Mouse (Mus musculus) intestine, embryonic 15.5 days (tissue): Measurements from ENCODE around the gene Clint1. TPM values are rescaled to one million over a fixed set of nuclear protein-coding genes. Genes with fewer than 3 reads are reported as not detected.

Experiments used
- ATAC-seq: fragments of 200-750 bp; cut with Nextera tagmentation; 2 replicates; pipeline ENCODE4 v1.8.0; 2017; ENCODE audit warnings: moderate TSS enrichment, moderate library complexity
- H3K27ac ChIP-seq: fragments of 300-500 bp; sonication (generic); 2 replicates; pipeline ENCODE4 v1.5.1; 2015; ENCODE audit warnings: mild to moderate bottlenecking, inconsistent platforms
- H3K27me3 ChIP-seq: fragments of 300-500 bp; sonication (generic); replicated peaks from 2 replicates; pipeline ENCODE4 v1.6.1; 2015; ENCODE audit warnings: inconsistent platforms
- H3K36me3 ChIP-seq: fragments of 300-500 bp; sonication (generic); 2 replicates; pipeline ENCODE4 v1.6.1; 2015; ENCODE audit warnings: inconsistent platforms
- H3K4me1 ChIP-seq: fragments of 300-500 bp; sonication (generic); replicated peaks from 2 replicates; pipeline ENCODE4 v1.6.1; 2015; ENCODE audit warnings: inconsistent platforms
- H3K4me2 ChIP-seq: fragments of 300-500 bp; sonication (generic); replicated peaks from 2 replicates; pipeline ENCODE4 v1.6.1; 2015; ENCODE audit warnings: mild to moderate bottlenecking, inconsistent platforms
- H3K4me3 ChIP-seq: fragments of 300-500 bp; sonication (generic); replicated peaks from 2 replicates; pipeline ENCODE4 v1.5.1; 2015; ENCODE audit warnings: inconsistent platforms
- H3K9ac ChIP-seq: fragments of 300-500 bp; sonication (generic); 2 replicates; pipeline ENCODE4 v1.6.1; 2015; ENCODE audit warnings: inconsistent platforms
- H3K9me3 ChIP-seq: fragments of 300-500 bp; sonication (generic); 2 replicates; pipeline ENCODE4 v1.6.1; 2016; ENCODE audit warnings: inconsistent platforms
- WGBS: fragments of 180-500 bp; shearing (Covaris S2); methylation state at CpG from one replicate; pipeline ENCODE4 v1.1.7; 2015; 5-methylcytosine and 5-hydroxymethylcytosine counted together
- polyA plus RNA-seq: library from polyadenylated mRNA; unstranded; fragments of >200 nt; fragmentation: Nextera tagmentation; extraction: Ambion mirVana; gene quantifications from 2 replicates; pipeline ENCODE4 v1.2.1, GENCODE M21; 2015

The Clint1 gene
- polyA plus RNA-seq, 1 experiment from 2014 or later, result 106 TPM

DNA sequence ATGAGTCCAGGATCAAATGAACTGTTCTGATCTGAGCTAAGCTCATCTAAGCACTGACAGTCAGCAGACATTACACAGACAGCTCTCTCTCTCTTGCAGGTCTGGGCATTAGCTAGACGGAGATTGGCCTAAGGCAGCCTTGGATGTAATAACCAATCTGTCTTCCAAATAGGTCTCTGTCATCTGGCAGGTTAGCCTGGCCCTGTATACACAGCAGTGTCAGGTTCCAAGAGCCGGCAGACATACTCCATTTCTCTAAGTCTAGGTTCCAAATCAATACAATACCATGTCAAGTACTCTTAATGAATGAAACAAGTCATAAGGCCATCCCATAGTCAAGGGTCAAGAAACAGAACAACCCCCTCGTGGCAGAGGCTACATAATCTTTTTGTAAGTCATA, 33.9 kb upstream of the Clint1 start:
- 23% methylated on average over 3 of the region's 3 CpGs for WGBS
- no peak for ATAC-seq
- H3K9ac ChIP-seq, result no peak overlapping the region

GRCm38 (mm10) chr11:45820930-45821329, 30.9 kb upstream of the Clint1 start:
- ATAC-seq, result no peak
- 0 out of 2 replicates have a peak, but pooled peaks cover 2% of the 10 kb centered on the region for H3K4me1 ChIP-seq
- no peaks in the 10 kb centered on the region for H3K27me3 ChIP-seq
- WGBS, result 89% methylated on average over 6 of the region's 6 CpGs
- H3K9ac ChIP-seq, result no peak overlapping the region
- H3K36me3 ChIP-seq, result no peaks in the 10 kb centered on the region
- no peak overlapping the region for H3K27ac ChIP-seq
- no peak overlapping the region for H3K4me2 ChIP-seq
- no peak overlapping the region for H3K4me3 ChIP-seq
- no peaks in the 10 kb centered on the region for H3K9me3 ChIP-seq

More for the DNA sequence above, 33.9 kb upstream of the Clint1 start:
- Histone ChIP-seq H3K4me3 (no peak overlapping the region), H3K9me3 (no peaks in the 10 kb centered on the region), H3K27me3 (no peaks in the 10 kb centered on the region), H3K4me2 (no peak overlapping the region), H3K4me1 (0 out of 2 replicates have a peak, but pooled peaks cover 2% of the 10 kb centered on the region), H3K36me3 (no peaks in the 10 kb centered on the region), H3K27ac (no peak overlapping the region)

GRCm38 (mm10) chr11:45830112-45830511, 21.7 kb upstream of the Clint1 start:
- ATAC-seq, result no peak
- Histone ChIP-seq H3K9ac (no peak overlapping the region), H3K36me3 (no peaks in the 10 kb centered on the region), H3K27ac (no peak overlapping the region), H3K4me1 (0 out of 2 replicates have a peak, but pooled peaks cover 3% of the 10 kb centered on the region), H3K9me3 (no peaks in the 10 kb centered on the region), H3K4me3 (no peak overlapping the region), H3K27me3 (no peaks in the 10 kb centered on the region), H3K4me2 (no peak overlapping the region)

GRCm38 (mm10) chr11:45830743-45831310, 21.0 kb upstream of the Clint1 start:
- 0 out of 2 replicates have a peak overlapping the region, but pooled peaks have one; percentile 19 for H3K27ac ChIP-seq

GRCm38 (mm10) chr11:45831476-45832143, 20.2 kb upstream of the Clint1 start:
- 85% methylated on average over 15 of the region's 15 CpGs for WGBS
- no peak overlapping the region for H3K4me2 ChIP-seq
- no peaks in the 10 kb centered on the region for H3K9me3 ChIP-seq
- H3K36me3 ChIP-seq, result no peaks in the 10 kb centered on the region
- no peaks in the 10 kb centered on the region for H3K27me3 ChIP-seq
- 0 out of 2 replicates have a peak, but pooled peaks cover 12% of the 10 kb centered on the region for H3K4me1 ChIP-seq
- no peak overlapping the region for H3K4me3 ChIP-seq
- no peak overlapping the region for H3K27ac ChIP-seq
- no peak overlapping the region for H3K9ac ChIP-seq
- no peak for ATAC-seq

More at GRCm38 (mm10) chr11:45830743-45831310, 21.0 kb upstream of the Clint1 start:
- H3K36me3 ChIP-seq, result no peaks in the 10 kb centered on the region
- H3K4me3 ChIP-seq, result no peak overlapping the region
- no peaks in the 10 kb centered on the region for H3K9me3 ChIP-seq
- ATAC-seq, result peak; percentile 63
- H3K27me3 ChIP-seq, result no peaks in the 10 kb centered on the region
- 0 out of 2 replicates have a peak, but pooled peaks cover 7% of the 10 kb centered on the region for H3K4me1 ChIP-seq
- WGBS, result 43% methylated on average over 9 of the region's 9 CpGs
- H3K4me2 ChIP-seq, result no peak overlapping the region
- H3K9ac ChIP-seq, result no peak overlapping the region

GRCm38 (mm10) chr11:45835625-45836255, 16.1 kb upstream of the Clint1 start:
- no peak overlapping the region for H3K9ac ChIP-seq
- H3K27me3 ChIP-seq, result no peaks in the 10 kb centered on the region
- no peaks in the 10 kb centered on the region for H3K9me3 ChIP-seq
- H3K36me3 ChIP-seq, result no peaks in the 10 kb centered on the region
- ATAC-seq, result peak; percentile 34
- 0 out of 2 replicates have a peak, but pooled peaks cover 10% of the 10 kb centered on the region for H3K4me1 ChIP-seq
- H3K27ac ChIP-seq, result peak overlapping the region; percentile 51; the same call in 1 of the 2 replicates
- no peak overlapping the region for H3K4me2 ChIP-seq
- H3K4me3 ChIP-seq, result no peak overlapping the region
- 25% methylated on average over 4 of the region's 4 CpGs for WGBS

- peak; percentile 31; the same call in 1 of the 2 replicates for ATAC-seq
- Histone ChIP-seq H3K36me3 (no peaks in the 10 kb centered on the region), H3K9ac (no peak overlapping the region), H3K9me3 (no peaks in the 10 kb centered on the region), H3K27me3 (no peaks in the 10 kb centered on the region), H3K4me3 (no peak overlapping the region), H3K27ac (peak overlapping the region; percentile 74), H3K4me1 (0 out of 2 replicates have a peak, but pooled peaks cover 10% of the 10 kb centered on the region), H3K4me2 (no peak overlapping the region)
- WGBS, result 53% methylated on average over 5 of the region's 5 CpGs
Observed at GRCm38 (mm10) chr11:45837257-45837817, 14.5 kb upstream of the Clint1 start.

- no peak overlapping the region for H3K4me3 ChIP-seq
- peak; percentile 92 for ATAC-seq
- H3K9ac ChIP-seq, result no peak overlapping the region
- H3K4me2 ChIP-seq, result no peak overlapping the region; the same call in 1 of the 2 replicates
- WGBS, result 23% methylated on average over 3 of the region's 3 CpGs
- peak overlapping the region; percentile 74 for H3K27ac ChIP-seq
- H3K27me3 ChIP-seq, result no peaks in the 10 kb centered on the region
- no peaks in the 10 kb centered on the region for H3K9me3 ChIP-seq
- H3K4me1 ChIP-seq, result 0 out of 2 replicates have a peak, but pooled peaks cover 10% of the 10 kb centered on the region
- H3K36me3 ChIP-seq, result no peaks in the 10 kb centered on the region
Observed at GRCm38 (mm10) chr11:45838450-45838849, 13.4 kb upstream of the Clint1 start.

GRCm38 (mm10) chr11:45840332-45840731, 11.5 kb upstream of the Clint1 start:
- no peaks in the 10 kb centered on the region for H3K36me3 ChIP-seq
- H3K4me1 ChIP-seq, result 0 out of 2 replicates have a peak, but pooled peaks cover 10% of the 10 kb centered on the region
- no peak for ATAC-seq
- H3K27me3 ChIP-seq, result no peaks in the 10 kb centered on the region
- no peak overlapping the region for H3K27ac ChIP-seq
- H3K9me3 ChIP-seq, result no peaks in the 10 kb centered on the region
- H3K4me3 ChIP-seq, result no peak overlapping the region
- no peak overlapping the region for H3K9ac ChIP-seq
- no peak overlapping the region for H3K4me2 ChIP-seq
- 75% methylated on average over 3 of the region's 3 CpGs for WGBS

DNA sequence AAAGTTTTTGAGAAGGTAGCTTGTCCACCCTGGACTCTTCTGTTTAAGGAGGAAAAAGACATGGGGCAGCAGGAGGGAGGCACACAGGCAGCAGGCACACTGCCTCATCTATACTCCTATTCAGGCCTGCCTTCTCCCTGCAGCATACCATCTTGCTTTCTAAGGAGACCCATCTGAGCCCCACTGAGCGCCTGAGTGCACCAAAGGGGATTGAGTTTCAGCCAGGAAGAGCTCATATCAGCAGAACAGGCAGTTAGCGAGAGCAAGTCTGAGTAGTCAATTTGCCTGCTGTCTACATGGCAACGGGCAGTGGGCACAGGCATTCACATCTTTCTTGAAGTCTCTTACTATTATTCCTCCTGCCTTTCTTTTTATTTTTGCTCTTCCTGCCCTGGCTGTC, 5.8 kb upstream of the Clint1 start:
- Histone ChIP-seq H3K4me3 (no peak overlapping the region), H3K36me3 (no peaks in the 10 kb centered on the region), H3K9me3 (no peaks in the 10 kb centered on the region), H3K4me1 (no peaks in the 10 kb centered on the region), H3K4me2 (no peak overlapping the region), H3K27ac (no peak overlapping the region), H3K27me3 (no peaks in the 10 kb centered on the region), H3K9ac (no peak overlapping the region)
- 58% methylated on average over 3 of the region's 3 CpGs for WGBS
- no peak for ATAC-seq

DNA sequence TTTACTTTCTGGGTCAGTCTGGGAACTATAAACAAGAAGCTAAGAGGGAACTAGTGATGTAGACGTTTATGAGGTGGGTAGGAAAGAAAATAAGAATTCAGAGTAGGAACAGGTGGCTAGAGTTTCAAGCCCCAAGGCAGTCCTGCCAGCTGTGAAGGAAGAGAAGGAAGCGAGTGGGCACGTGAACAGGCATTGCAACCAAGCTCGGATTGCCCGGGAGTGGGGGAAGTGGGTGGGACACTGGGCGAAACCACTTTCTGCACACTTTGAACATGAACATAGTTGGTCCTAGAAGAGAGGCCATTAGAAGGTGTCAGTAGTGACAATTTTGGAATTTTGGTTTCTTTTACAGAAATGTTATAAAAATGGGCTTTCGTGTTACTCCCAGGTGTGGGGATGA, 4.3 kb upstream of the Clint1 start:
- 82% methylated on average over 7 of the region's 7 CpGs for WGBS
- Histone ChIP-seq H3K9me3 (no peaks in the 10 kb centered on the region), H3K4me3 (no peak overlapping the region), H3K27me3 (no peaks in the 10 kb centered on the region), H3K4me2 (no peak overlapping the region), H3K4me1 (no peaks in the 10 kb centered on the region), H3K27ac (no peak overlapping the region), H3K36me3 (no peaks in the 10 kb centered on the region), H3K9ac (no peak overlapping the region)
- no peak for ATAC-seq

DNA sequence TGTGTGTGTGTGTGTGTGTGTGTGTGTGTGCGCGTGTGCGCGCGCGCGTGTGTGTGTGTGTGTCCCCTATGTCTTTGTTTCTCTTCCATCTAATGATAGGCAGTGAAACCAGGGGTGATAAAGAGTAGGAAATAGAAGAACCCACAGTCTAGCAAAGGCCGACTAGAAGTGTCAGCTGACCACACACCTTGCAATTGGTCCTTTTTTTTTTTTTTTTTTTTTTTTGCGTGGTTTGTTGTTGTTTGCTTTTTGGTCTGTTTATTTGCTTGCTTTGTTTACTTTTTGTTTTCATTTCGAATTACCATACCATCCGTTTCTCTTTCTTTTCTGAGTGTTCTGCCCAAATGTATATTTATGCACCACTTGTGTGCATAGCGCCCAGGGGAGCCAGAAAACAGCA, 3.6 kb upstream of the Clint1 start:
- no peaks in the 10 kb centered on the region for H3K9me3 ChIP-seq
- no peak overlapping the region for H3K27ac ChIP-seq
- no peaks in the 10 kb centered on the region for H3K36me3 ChIP-seq
- H3K4me2 ChIP-seq, result no peak overlapping the region
- 86% methylated on average over 12 of the region's 12 CpGs for WGBS
- no peak overlapping the region for H3K4me3 ChIP-seq
- no peaks in the 10 kb centered on the region for H3K27me3 ChIP-seq
- 0 out of 2 replicates have a peak, but pooled peaks cover 3% of the 10 kb centered on the region for H3K4me1 ChIP-seq
- H3K9ac ChIP-seq, result no peak overlapping the region
- ATAC-seq, result no peak
